Mouse (Mus musculus) urinary bladder, postnatal 0 days (tissue): Measurements from ENCODE around the gene Dthd1. TPM values are rescaled to one million over a fixed set of nuclear protein-coding genes. Genes with fewer than 3 reads are reported as not detected.

Experiments
- polyA plus RNA-seq: library from polyadenylated mRNA; unstranded; fragments of >200 nt; fragmentation: Nextera tagmentation; extraction: Ambion mirVana; gene quantifications from 2 replicates; pipeline ENCODE4 v1.2.1, GENCODE M21; 2015

Gene Dthd1
- not detected in 2 replicates for polyA plus RNA-seq

GRCm38 (mm10) chr5:62813402-62814071, at the start of gene Dthd1:
TSS of gene Dthd1 (plus strand) at chr5:62813823.

GRCm38 (mm10) chr5:62765784-62766701, 47.6 kb upstream of the Dthd1 start, which contains the start of gene Arap2:
TSS of gene Arap2 (minus strand) at chr5:62766159.

Other genes starting within 250 kb of the Dthd1 start
- gene Arap2, start 47.7 kb upstream of the Dthd1 start, polyA plus RNA-seq: 5.9 and 9.6 TPM in 2 replicates